Mouse (Mus musculus) T-helper 1 cell (primary cell): ENCODE data around the gene Sult3a1.
"Not testable (repeated sequence)": the region's sequence is repeated elsewhere in the genome, so short reads cannot be mapped to it uniquely, and the experiment has no call there.

ENCODE experiments used
- in situ Hi-C: fragments of 300-600 bp; cut with MboI, MseI; formaldehyde crosslinking; loops from one replicate; pipeline ENCODE4 v1.15.1; 2025; ENCODE audit warnings: high pct_unique_total_duplicates

Sult3a1 gene

GRCm38 (mm10) chr10:33857421-33857820, at the start of gene Sult3a1:
Gene Sult3a1, plus strand, starts transcription at chr10:33857721.
- in situ Hi-C loops = no loop called here

- in situ Hi-C loops = no loop called here
These were observed 45.7 kb upstream of the Sult3a1 start for GRCm38 (mm10) chr10:33811807-33812206.

- in situ Hi-C loops = no loop called here
These were observed 43.3 kb upstream of the Sult3a1 start for GRCm38 (mm10) chr10:33814266-33814665.

GRCm38 (mm10) chr10:33816923-33817322, 40.6 kb upstream of the Sult3a1 start:
- in situ Hi-C loops = no loop called here

- in situ Hi-C loops = no loop called here
These were observed 36.6 kb upstream of the Sult3a1 start for GRCm38 (mm10) chr10:33820892-33821291.

- in situ Hi-C loops = no loop called here
These were observed 8.5 kb downstream of the Sult3a1 start for GRCm38 (mm10) chr10:33865994-33866393.

- in situ Hi-C loops = no loop called here
These were observed 12.9 kb downstream of the Sult3a1 start for GRCm38 (mm10) chr10:33870441-33870840.

- in situ Hi-C loops = no loop called here
These were observed 15.3 kb downstream of the Sult3a1 start for GRCm38 (mm10) chr10:33872672-33873398.

GRCm38 (mm10) chr10:33882411-33882810, 24.9 kb downstream of the Sult3a1 start:
- in situ Hi-C loops = not testable (repeated sequence)

GRCm38 (mm10) chr10:33901520-33901919, 44.0 kb downstream of the Sult3a1 start:
- in situ Hi-C loops = not testable (repeated sequence)

GRCm38 (mm10) chr10:33904530-33905481, 47.3 kb downstream of the Sult3a1 start, which contains the start of gene Rsph4a:
Gene Rsph4a, plus strand, starts transcription at chr10:33905111.
- in situ Hi-C loops = no loop called here

GRCm38 (mm10) chr10:33905489-33905888, 48.0 kb downstream of the Sult3a1 start:
- in situ Hi-C loops = no loop called here
